Mouse (Mus musculus) intestine, postnatal 0 days (tissue): Measurements from ENCODE around the gene Wdr66. TPM values are rescaled to one million over a fixed set of nuclear protein-coding genes. Genes with fewer than 3 reads are reported as not detected.

Experiments
- ATAC-seq: fragments of 200-750 bp; cut with Nextera tagmentation; 2 replicates; pipeline ENCODE4 v1.8.0; 2017; ENCODE audit warnings: mild to moderate bottlenecking, moderate TSS enrichment, moderate library complexity
- H3K27ac ChIP-seq: fragments of 300-500 bp; sonication (generic); 2 replicates; pipeline ENCODE4 v1.5.1; 2014; ENCODE audit warnings: mild to moderate bottlenecking, low read depth, low read length, moderate library complexity
- H3K27me3 ChIP-seq: fragments of 300-500 bp; sonication (generic); replicated peaks from 2 replicates; pipeline ENCODE4 v1.6.1; 2014; ENCODE audit warnings: low read length, mixed read lengths; ENCODE audit not compliant: control insufficient read depth, insufficient read depth
- H3K36me3 ChIP-seq: fragments of 300-500 bp; sonication (generic); 2 replicates; pipeline ENCODE4 v1.6.1; 2014; ENCODE audit warnings: mild to moderate bottlenecking, moderate library complexity; ENCODE audit not compliant: control insufficient read depth, insufficient read depth
- H3K4me1 ChIP-seq: fragments of 300-500 bp; sonication (generic); replicated peaks from 2 replicates; pipeline ENCODE4 v1.6.1; 2014; ENCODE audit warnings: antibody characterized with exemption, low read length, mixed read lengths; ENCODE audit not compliant: control insufficient read depth, insufficient read depth
- H3K4me2 ChIP-seq: fragments of 300-500 bp; sonication (generic); replicated peaks from 2 replicates; pipeline ENCODE4 v1.6.1; 2014; ENCODE audit warnings: low read depth, mild to moderate bottlenecking, moderate library complexity
- H3K4me3 ChIP-seq: fragments of 300-500 bp; sonication (generic); 2 replicates; pipeline ENCODE4 v1.5.1; 2014; ENCODE audit warnings: low read depth, low read length
- H3K9ac ChIP-seq: fragments of 300-500 bp; sonication (generic); 2 replicates; pipeline ENCODE4 v1.6.1; 2014; ENCODE audit warnings: mild to moderate bottlenecking, low read depth, low read length
- H3K9me3 ChIP-seq: fragments of 300-500 bp; sonication (generic); 2 replicates; pipeline ENCODE4 v1.6.1; 2016; ENCODE audit warnings: mixed run types; ENCODE audit not compliant: control insufficient read depth
- CTCF ChIP-seq: sonication (generic); IDR thresholded peaks from 2 replicates; pipeline ENCODE4 v1.5.1; 2016; ENCODE audit warnings: low read depth, mild to moderate bottlenecking, control low read depth, antibody characterized with exemption, moderate library complexity
- WGBS: fragments of 180-500 bp; shearing (Covaris S2); extraction: QIAGEN DNeasy Blood & Tissue Kit; methylation state at CpG from one replicate; pipeline ENCODE4 v1.1.7; 2014; 5-methylcytosine and 5-hydroxymethylcytosine counted together
- polyA plus RNA-seq: library from polyadenylated mRNA; unstranded; fragments of >200 nt; fragmentation: Nextera tagmentation; extraction: Ambion mirVana; gene quantifications from 2 replicates; pipeline ENCODE4 v1.2.1, GENCODE M21; 2015

The Wdr66 gene
- polyA plus RNA-seq, 1 experiment from 2014 or later: 0.51 TPM

DNA sequence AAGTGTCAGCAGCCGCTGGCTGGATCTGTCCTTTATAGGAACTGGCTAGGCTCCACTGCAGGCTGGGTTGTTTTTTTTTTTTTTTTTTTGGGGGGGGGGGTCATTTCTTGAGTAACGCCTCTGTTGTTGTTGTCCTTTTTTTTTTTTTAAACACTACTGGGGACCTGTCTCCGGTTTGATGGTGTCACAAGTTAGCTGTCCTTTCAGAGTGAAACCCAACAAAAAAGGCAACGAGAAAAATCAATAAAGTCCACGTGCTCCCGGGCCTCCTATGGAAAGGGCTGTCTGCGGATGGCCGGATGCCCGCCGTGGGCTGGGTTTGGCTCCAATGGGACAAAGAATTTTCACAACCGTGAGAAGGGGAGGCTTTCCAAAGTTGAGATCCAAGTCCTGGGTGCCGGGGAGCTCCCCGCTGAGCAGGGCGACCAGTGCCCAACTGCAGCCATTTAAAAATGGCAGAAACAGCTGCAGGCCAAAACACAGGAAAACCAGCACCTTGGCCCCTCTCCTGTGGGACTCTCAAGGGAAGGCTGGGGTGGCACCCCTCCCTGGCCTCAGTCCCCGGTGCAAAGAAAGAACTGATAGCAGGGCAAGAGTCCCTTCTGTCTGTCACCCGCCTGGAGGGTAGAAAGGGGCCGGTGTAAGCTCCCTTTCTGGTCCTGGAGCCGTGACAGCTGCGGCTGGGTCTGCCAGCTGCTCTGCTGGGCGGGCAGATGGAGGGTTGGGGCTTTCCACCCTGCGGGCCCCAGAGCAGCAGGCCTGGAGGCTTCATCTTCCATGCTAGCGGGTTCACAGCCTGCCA lies 94.2 kb downstream of the Wdr66 start:
- 2% methylated on average over 21 of the region's 22 CpGs for WGBS
- H3K27ac ChIP-seq: peak overlapping the region; percentile 89
- peak overlapping the region; percentile 97 for H3K4me2 ChIP-seq
- peak overlapping the region; percentile 83 for H3K9ac ChIP-seq
- peak overlapping the region; percentile 91 for H3K4me3 ChIP-seq
- H3K27me3 ChIP-seq: no peaks in the 10 kb centered on the region
- no peaks in the 10 kb centered on the region for H3K4me1 ChIP-seq
- peak; percentile 39 for ATAC-seq
- no peaks in the 10 kb centered on the region for H3K9me3 ChIP-seq
- H3K36me3 ChIP-seq: no peaks in the 10 kb centered on the region
- TF ChIP-seq CTCF: no peak

DNA sequence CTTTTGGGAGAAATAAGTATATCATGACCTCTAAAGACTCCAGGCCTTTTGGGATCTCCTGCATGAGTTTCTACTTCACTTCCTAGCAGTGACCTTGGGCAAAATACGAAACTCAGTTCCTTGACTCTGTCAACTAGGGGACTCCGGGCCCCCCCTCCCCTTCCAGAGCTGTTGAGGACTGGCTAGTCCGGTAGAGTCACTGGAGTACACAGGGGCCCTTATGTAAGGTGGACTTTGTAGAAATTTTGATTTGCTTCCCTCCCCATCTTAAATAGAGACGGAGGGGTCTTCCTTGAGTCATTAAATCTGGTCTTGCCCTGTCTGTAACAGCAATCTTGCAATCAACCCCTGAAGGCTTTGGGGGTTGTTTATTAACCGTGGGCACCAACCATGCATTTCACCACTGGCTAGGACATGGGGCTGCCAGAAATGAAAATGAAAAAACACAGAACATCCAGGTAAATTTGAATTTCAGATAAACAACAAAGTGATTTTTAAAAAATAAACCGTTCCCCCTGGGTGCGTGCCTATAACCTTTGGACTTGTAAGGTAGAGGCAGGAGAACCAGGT lies 94.9 kb downstream of the Wdr66 start:
- whole genome bisulfite sequencing: 44% methylated on average over 7 of the region's 7 CpGs
- Histone ChIP-seq H3K9me3 (no peaks in the 10 kb centered on the region), H3K27ac (peak overlapping the region; percentile 75), H3K4me1 (no peaks in the 10 kb centered on the region), H3K36me3 (0 out of 2 replicates have a peak, but pooled peaks cover under 1% of the 10 kb centered on the region), H3K27me3 (no peaks in the 10 kb centered on the region), H3K4me2 (peak overlapping the region; percentile 97), H3K4me3 (peak overlapping the region; percentile 91; the same call in 1 of the 2 replicates), H3K9ac (0 out of 2 replicates have a peak overlapping the region, but pooled peaks have one; percentile 42)
- no peak for TF ChIP-seq CTCF
- ATAC-seq: no peak

DNA sequence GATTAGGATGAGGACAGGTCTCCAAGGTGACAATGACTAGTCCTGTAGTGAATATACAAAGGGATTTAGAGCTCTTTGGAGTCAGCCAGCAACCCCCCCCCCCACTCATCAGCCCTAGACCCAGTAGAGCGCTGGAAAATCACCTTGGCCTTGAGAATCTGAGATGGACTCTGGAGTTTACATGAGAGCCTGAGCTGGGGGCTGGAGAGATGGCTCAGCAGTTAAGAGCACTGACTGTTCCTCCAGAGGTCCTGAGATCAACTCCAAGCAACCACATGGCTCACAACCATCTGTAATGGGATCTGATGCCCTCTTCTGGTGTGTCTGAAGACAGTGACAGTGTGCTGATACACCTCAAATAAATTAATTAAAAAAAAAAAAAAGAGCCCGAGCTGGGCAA lies 96.1 kb downstream of the Wdr66 start:
- WGBS: 56% methylated on average over 2 of the region's 2 CpGs
- TF ChIP-seq CTCF: no peak
- 0 out of 2 replicates have a peak, but pooled peaks cover 6% of the 10 kb centered on the region for H3K36me3 ChIP-seq
- H3K27ac ChIP-seq: no peak overlapping the region
- no peaks in the 10 kb centered on the region for H3K27me3 ChIP-seq
- no peak overlapping the region for H3K4me3 ChIP-seq
- H3K9me3 ChIP-seq: no peaks in the 10 kb centered on the region
- ATAC-seq: no peak
- no peak overlapping the region for H3K9ac ChIP-seq
- H3K4me2 ChIP-seq: no peak overlapping the region
- H3K4me1 ChIP-seq: no peaks in the 10 kb centered on the region

GRCm38 (mm10) chr5:123350386-123350785 lies 98.5 kb downstream of the Wdr66 start:
- no peaks in the 10 kb centered on the region for H3K4me1 ChIP-seq
- no peaks in the 10 kb centered on the region for H3K27me3 ChIP-seq
- WGBS: 53% methylated on average over 10 of the region's 10 CpGs
- no peak overlapping the region for H3K27ac ChIP-seq
- no peak overlapping the region for H3K4me2 ChIP-seq
- 0 out of 2 replicates have a peak, but pooled peaks cover 12% of the 10 kb centered on the region for H3K36me3 ChIP-seq
- 0 out of 2 replicates have a peak, but pooled peaks have one; percentile 10 for ATAC-seq
- no peaks in the 10 kb centered on the region for H3K9me3 ChIP-seq
- peak; percentile 55 for TF ChIP-seq CTCF
- H3K4me3 ChIP-seq: no peak overlapping the region
- H3K9ac ChIP-seq: no peak overlapping the region

DNA sequence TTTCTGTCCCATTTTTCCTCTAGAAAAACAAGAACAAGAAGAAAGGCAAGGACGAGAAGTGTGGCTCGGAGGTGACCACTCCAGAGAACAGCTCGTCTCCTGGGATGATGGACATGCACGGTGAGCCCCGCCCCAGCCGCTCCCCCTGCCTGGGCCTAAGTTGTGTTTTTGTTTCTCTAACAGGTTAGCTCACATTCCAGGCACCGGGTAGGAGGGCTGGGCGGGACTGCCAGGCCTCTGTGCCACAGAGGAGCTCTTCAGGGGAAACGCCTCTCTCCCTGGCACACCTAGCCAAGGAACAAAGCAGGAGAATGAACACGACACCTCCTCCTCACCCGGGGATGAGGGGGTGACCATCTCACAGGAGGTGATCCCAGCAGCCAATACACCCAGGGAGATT lies 104.0 kb downstream of the Wdr66 start:
- WGBS: 66% methylated on average over 11 of the region's 11 CpGs
- Histone ChIP-seq H3K4me2 (no peak overlapping the region), H3K9me3 (no peaks in the 10 kb centered on the region), H3K4me1 (no peaks in the 10 kb centered on the region), H3K36me3 (peaks cover 53% of the 10 kb centered on the region), H3K27me3 (no peaks in the 10 kb centered on the region), H3K4me3 (no peak overlapping the region), H3K27ac (no peak overlapping the region; the same call in 1 of the 2 replicates), H3K9ac (no peak overlapping the region)
- no peak for TF ChIP-seq CTCF
- ATAC-seq: no peak

DNA sequence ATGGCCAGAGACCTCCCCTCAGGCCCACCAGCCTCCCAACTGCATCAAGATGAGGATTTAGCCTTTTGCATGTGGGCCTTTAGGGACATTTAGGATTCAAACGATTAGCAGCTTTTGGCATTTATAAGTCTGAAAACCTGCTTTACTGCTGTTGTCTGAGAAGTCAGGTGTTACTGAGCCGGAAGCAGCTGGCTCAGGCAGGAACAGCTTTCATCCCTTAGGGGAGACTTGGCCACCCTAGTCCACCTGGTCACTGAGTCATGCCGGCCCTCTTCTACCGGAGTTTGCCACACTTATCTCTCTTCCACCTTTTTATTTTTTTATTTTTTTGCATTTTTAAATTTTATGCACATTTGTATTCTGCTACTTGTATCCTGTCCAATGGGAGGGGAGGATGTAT lies 105.4 kb downstream of the Wdr66 start:
- no peaks in the 10 kb centered on the region for H3K4me1 ChIP-seq
- no peaks in the 10 kb centered on the region for H3K9me3 ChIP-seq
- H3K9ac ChIP-seq: no peak overlapping the region
- WGBS: 92% methylated on average over 4 of the region's 4 CpGs
- no peak overlapping the region for H3K4me3 ChIP-seq
- no peak for ATAC-seq
- H3K36me3 ChIP-seq: peaks cover 59% of the 10 kb centered on the region
- no peaks in the 10 kb centered on the region for H3K27me3 ChIP-seq
- no peak for TF ChIP-seq CTCF
- no peak overlapping the region for H3K4me2 ChIP-seq
- no peak overlapping the region for H3K27ac ChIP-seq
